Mouse (Mus musculus) midbrain, postnatal 0 days (tissue): ENCODE data around the gene Tpm3. TPM values are rescaled to one million over a fixed set of nuclear protein-coding genes. Genes with fewer than 3 reads are reported as not detected.

ENCODE experiments used
- ATAC-seq: fragments of 200-750 bp; cut with Nextera tagmentation; 2 replicates; pipeline ENCODE4 v1.8.0; 2017; ENCODE audit warnings: moderate number of reproducible peaks, mild to moderate bottlenecking, moderate TSS enrichment, moderate library complexity; ENCODE audit not compliant: low FRiP score
- DNase-seq: peaks from one replicate; pipeline ENCODE4 v3.0.0-alpha.2; 2015; ENCODE audit warnings: low spot score
- H3K27ac ChIP-seq: fragments of 300-500 bp; sonication (generic); 2 replicates; pipeline ENCODE4 v1.5.1; 2014; ENCODE audit warnings: low read depth, mild to moderate bottlenecking, low read length, mixed read lengths
- H3K27me3 ChIP-seq: fragments of 300-500 bp; sonication (generic); 2 replicates; pipeline ENCODE4 v1.6.1; 2014; ENCODE audit warnings: low read length, control low read depth, mixed read lengths; ENCODE audit not compliant: insufficient read depth
- H3K36me3 ChIP-seq: fragments of 300-500 bp; sonication (generic); 2 replicates; pipeline ENCODE4 v1.6.1; 2014; ENCODE audit warnings: low read length, control low read depth, mixed read lengths; ENCODE audit not compliant: insufficient read depth
- H3K4me1 ChIP-seq: fragments of 300-500 bp; sonication (generic); 2 replicates; pipeline ENCODE4 v1.6.1; 2014; ENCODE audit warnings: mild to moderate bottlenecking, control low read depth, antibody characterized with exemption, low read length, mixed read lengths; ENCODE audit not compliant: insufficient read depth
- H3K4me2 ChIP-seq: fragments of 300-500 bp; sonication (generic); 2 replicates; pipeline ENCODE4 v1.6.1; 2014; ENCODE audit warnings: low read depth, mild to moderate bottlenecking, low read length, mixed read lengths; ENCODE audit not compliant: poor library complexity, severe bottlenecking
- H3K4me3 ChIP-seq: fragments of 300-500 bp; sonication (generic); 2 replicates; pipeline ENCODE4 v1.5.1; 2014; ENCODE audit warnings: low read depth, mild to moderate bottlenecking, low read length, moderate library complexity
- H3K9ac ChIP-seq: fragments of 300-500 bp; sonication (generic); replicated peaks from 2 replicates; pipeline ENCODE4 v1.6.1; 2014; ENCODE audit warnings: mild to moderate bottlenecking, low read length, moderate library complexity, mixed read lengths; ENCODE audit not compliant: poor library complexity, severe bottlenecking
- H3K9me3 ChIP-seq: fragments of 300-500 bp; sonication (generic); 2 replicates; pipeline ENCODE4 v1.6.1; 2016; ENCODE audit warnings: low read length, control low read depth
- CTCF ChIP-seq: IDR thresholded peaks from 2 replicates; pipeline ENCODE4 v1.5.1; 2016; ENCODE audit warnings: antibody characterized with exemption, mild to moderate bottlenecking
- WGBS: fragments of 180-500 bp; shearing (Covaris S2); extraction: QIAGEN DNeasy Blood & Tissue Kit; methylation state at CpG from one replicate; pipeline ENCODE4 v1.1.7; 2014; 5-methylcytosine and 5-hydroxymethylcytosine counted together
- polyA plus RNA-seq: library from polyadenylated mRNA; unstranded; fragments of >200 nt; fragmentation: Nextera tagmentation; extraction: Ambion mirVana; gene quantifications from 2 replicates; pipeline ENCODE4 v1.2.1, GENCODE M21; 2015
- total RNA-seq: library from RNA; depleted of rRNA; stranded (reverse); fragments of >200 nt; gene quantifications from 2 replicates; pipeline ENCODE4 v1.2.3, GENCODE M21; 2014

Gene Tpm3
- total and polyA plus RNA-seq, 2 experiments from 2014 or later, result 182 to 331 TPM

DNA sequence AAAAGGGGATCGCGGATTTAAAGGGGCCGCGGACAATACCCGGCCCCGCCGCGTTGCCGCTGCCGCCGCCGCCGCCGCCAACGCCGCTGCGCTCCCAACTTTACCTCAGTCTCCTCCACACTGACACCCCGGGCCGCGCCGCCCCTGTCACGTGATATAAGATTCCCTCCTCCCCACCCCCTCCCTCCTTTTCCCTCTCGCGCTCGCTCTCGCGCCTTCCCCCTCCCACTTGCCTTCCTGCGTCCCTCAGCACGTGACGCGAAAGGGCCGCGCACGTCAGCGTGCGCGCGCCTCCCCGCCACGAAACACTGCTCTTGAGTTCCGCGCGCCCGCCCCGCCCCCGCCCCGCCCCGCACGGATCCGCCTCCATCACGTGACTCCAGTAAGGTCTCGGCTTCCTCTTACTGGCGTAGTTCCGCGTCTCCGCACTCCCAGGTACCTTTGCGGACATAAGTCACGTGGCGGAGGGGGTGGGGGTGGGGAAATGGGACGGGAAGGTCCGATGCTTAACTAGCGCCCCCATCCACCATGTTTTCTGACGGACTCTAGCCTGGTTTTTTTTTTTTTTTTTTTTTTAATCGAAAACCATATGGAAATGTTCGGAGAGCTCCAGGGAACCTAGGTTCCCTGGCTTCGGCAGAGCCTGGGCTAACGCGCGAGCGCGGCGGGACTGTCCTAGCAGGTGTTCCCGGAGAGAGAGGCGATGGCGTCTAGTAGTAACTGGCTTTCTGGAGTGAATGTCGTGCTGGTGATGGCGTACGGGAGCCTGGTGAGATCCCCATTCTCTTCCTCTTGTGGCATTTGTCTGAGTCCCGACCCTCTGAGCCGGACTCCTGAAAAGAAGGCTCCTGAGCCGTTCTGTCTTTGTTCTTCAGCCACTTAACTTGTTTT is 19.9 kb upstream of the Tpm3 start, which contains the start of gene Ubap2l:
TSS of gene Ubap2l (minus strand) at position 278 of the 891 bp plus-strand sequence.
- TF ChIP-seq CTCF, result peak; percentile 39
- peak within 1 kb of the TSS; percentile 98 for H3K9ac ChIP-seq
- under 1% methylated on average over 53 of the region's 81 CpGs for WGBS
- H3K4me3 ChIP-seq, result peak within 1 kb of the TSS; percentile 90
- H3K4me1 ChIP-seq, result peaks cover 5% of the 10 kb centered on the region
- H3K27ac ChIP-seq, result peak within 1 kb of the TSS; percentile 92
- peak; percentile 94 for ATAC-seq
- peak within 1 kb of the TSS; percentile 58 for H3K4me2 ChIP-seq
- no peaks in the 10 kb centered on the region for H3K27me3 ChIP-seq
- H3K9me3 ChIP-seq, result no peaks in the 10 kb centered on the region
- DNase-seq, result peak; percentile 99
- peaks cover 4% of the 10 kb centered on the region; the same call in 1 of the 2 replicates for H3K36me3 ChIP-seq

DNA sequence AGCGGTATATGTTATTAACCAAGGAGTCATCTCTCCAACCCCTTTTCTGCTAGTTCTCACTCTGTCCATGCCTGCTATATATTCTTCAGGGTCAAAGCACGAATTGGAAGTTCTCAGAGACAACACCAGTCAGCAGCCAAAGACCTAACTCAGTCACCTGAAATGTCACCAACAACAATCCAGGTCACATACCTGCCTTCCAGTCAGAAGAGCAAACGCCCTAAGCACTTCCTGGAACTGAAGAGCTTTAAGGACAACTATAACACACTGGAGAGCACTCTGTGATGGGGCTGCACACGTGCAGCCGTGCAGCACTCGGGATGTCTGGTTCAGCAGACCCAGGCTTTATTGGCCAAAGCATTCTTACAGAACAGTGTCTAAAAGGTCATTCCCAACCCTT is 10.9 kb upstream of the Tpm3 start:
- Histone ChIP-seq H3K9me3 (no peaks in the 10 kb centered on the region), H3K9ac (no peak overlapping the region), H3K27ac (no peak overlapping the region), H3K4me2 (no peak overlapping the region), H3K27me3 (no peaks in the 10 kb centered on the region), H3K4me1 (no peaks in the 10 kb centered on the region), H3K36me3 (peaks cover 18% of the 10 kb centered on the region), H3K4me3 (no peak overlapping the region)
- TF ChIP-seq CTCF, result no peak
- 96% methylated on average over 6 of the region's 6 CpGs for whole genome bisulfite sequencing
- DNase-seq (no peak), ATAC-seq (no peak)

- Histone ChIP-seq H3K27me3 (no peaks in the 10 kb centered on the region), H3K9ac (no peak overlapping the region), H3K9me3 (no peaks in the 10 kb centered on the region), H3K36me3 (peaks cover 18% of the 10 kb centered on the region), H3K4me2 (no peak overlapping the region), H3K4me1 (no peaks in the 10 kb centered on the region), H3K27ac (no peak overlapping the region), H3K4me3 (no peak overlapping the region)
- ATAC-seq (no peak), DNase-seq (no peak)
- 54% methylated on average over 2 of the region's 2 CpGs for WGBS
- TF ChIP-seq CTCF, result no peak
Measured at GRCm38 (mm10) chr3:90062539-90062938, 9.9 kb upstream of the Tpm3 start.

DNA sequence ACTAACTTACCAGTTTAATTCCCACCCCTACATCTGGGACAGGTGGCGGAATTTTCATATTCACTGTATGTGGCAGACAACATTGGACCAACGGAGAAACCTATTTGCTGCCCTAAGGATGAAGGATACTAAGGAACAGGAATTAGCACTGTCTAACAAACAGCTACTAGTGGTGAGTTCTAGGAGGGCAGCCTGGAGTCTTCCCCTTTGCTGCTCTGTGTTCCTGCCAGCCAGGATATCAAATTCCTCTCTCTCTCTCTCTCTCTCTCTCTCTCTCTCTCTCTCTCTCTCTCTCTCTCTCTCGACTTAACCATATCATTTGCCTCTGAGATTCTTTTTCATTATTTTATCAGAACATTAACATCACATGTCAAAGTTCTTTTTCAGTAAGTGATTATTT is 8.1 kb upstream of the Tpm3 start:
- TF ChIP-seq CTCF, result no peak

GRCm38 (mm10) chr3:90065553-90065952 is 6.9 kb upstream of the Tpm3 start:
- peak; percentile 78 for TF ChIP-seq CTCF
- no peak overlapping the region for H3K27ac ChIP-seq
- ATAC-seq (no peak), DNase-seq (no peak)
- no peaks in the 10 kb centered on the region for H3K4me1 ChIP-seq
- H3K4me2 ChIP-seq, result no peak overlapping the region
- peaks cover 11% of the 10 kb centered on the region for H3K36me3 ChIP-seq
- no peaks in the 10 kb centered on the region for H3K9me3 ChIP-seq
- H3K4me3 ChIP-seq, result no peak overlapping the region
- H3K9ac ChIP-seq, result no peak overlapping the region
- no peaks in the 10 kb centered on the region for H3K27me3 ChIP-seq
- WGBS, result 57% methylated on average over 3 of the region's 3 CpGs

More for the DNA sequence above, 8.1 kb upstream of the Tpm3 start:
- Histone ChIP-seq H3K36me3 (peaks cover 14% of the 10 kb centered on the region), H3K9me3 (no peaks in the 10 kb centered on the region), H3K9ac (no peak overlapping the region), H3K4me2 (no peak overlapping the region), H3K27ac (no peak overlapping the region), H3K4me3 (no peak overlapping the region), H3K4me1 (no peaks in the 10 kb centered on the region), H3K27me3 (no peaks in the 10 kb centered on the region)
- 81% methylated on average over 3 of the region's 3 CpGs for WGBS
- ATAC-seq (no peak), DNase-seq (no peak)

- H3K9me3 ChIP-seq, result no peaks in the 10 kb centered on the region
- no peaks in the 10 kb centered on the region; the same call in 1 of the 2 replicates for H3K36me3 ChIP-seq
- no peak overlapping the region for H3K27ac ChIP-seq
- WGBS, result 90% methylated on average over 4 of the region's 4 CpGs
- no peaks in the 10 kb centered on the region for H3K27me3 ChIP-seq
- no peak for TF ChIP-seq CTCF
- H3K4me3 ChIP-seq, result no peak overlapping the region
- DNase-seq (no peak), ATAC-seq (no peak)
- H3K4me1 ChIP-seq, result no peaks in the 10 kb centered on the region
- no peak overlapping the region for H3K4me2 ChIP-seq
- no peak overlapping the region for H3K9ac ChIP-seq
Measured at GRCm38 (mm10) chr3:90067851-90068250, 4.6 kb upstream of the Tpm3 start.
